Mouse (Mus musculus): ENCODE results near the gene Asic2. TPM values are rescaled to one million over a fixed set of nuclear protein-coding genes. Genes with fewer than 3 reads are reported as not detected.

The Asic2 gene
- polyA plus RNA-seq, 1 experiment = not detected

DNA sequence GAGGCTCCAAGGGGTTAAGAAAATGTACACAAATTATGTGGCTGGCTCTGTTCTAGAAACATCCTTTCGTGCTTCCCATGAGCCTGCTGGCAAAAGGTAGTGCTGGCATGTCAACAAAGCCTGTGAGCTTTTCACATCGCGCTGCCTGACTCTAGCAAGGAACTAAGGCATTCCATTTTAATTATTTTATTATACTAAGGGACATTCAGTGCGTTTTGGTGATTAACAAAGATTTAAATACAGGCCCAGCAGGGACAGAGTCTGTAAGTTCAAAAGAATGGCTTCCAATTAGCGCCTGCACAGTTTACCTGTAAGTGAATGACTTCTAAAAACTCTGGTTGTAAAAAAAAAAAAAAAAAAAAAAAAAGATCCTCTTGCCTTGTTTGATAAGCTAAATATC lies 375.5 kb downstream of the Asic2 start:
- Histone ChIP-seq H3K27ac (replicated peaks; ENCODE audit: low read depth, low read length) (no peak overlapping the region), H3K4me3 (ENCODE audit: insufficient read depth, low read depth, low read length) (no peak overlapping the region), H3K4me1 (ENCODE audit: control insufficient read depth, insufficient read depth, insufficient read length, low read length) (no peaks in the 10 kb centered on the region)

DNA sequence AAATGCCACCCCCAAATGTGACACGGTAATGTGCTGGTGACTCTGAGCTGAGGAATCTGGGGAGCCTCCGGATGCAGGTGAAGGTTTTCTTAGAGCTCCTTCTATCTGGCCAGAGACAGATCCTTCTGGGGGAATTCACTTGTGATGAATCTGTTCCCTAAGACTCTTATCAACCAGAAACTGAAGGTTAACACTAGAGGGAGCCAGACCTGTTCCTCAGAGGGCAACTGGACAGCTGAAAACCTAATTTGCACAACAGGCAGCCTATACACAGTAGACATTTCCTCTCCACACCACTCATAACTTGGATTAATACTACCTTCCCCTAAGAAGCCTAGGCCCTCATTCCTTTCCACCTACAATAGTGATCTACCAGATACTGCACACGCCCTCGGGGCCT lies 377.3 kb downstream of the Asic2 start:
- Histone ChIP-seq H3K4me3 (ENCODE audit: insufficient read depth, low read depth, low read length) (no peak overlapping the region), H3K4me1 (ENCODE audit: control insufficient read depth, insufficient read depth, insufficient read length, low read length) (no peaks in the 10 kb centered on the region), H3K27ac (replicated peaks; ENCODE audit: low read depth, low read length) (no peak overlapping the region)

DNA sequence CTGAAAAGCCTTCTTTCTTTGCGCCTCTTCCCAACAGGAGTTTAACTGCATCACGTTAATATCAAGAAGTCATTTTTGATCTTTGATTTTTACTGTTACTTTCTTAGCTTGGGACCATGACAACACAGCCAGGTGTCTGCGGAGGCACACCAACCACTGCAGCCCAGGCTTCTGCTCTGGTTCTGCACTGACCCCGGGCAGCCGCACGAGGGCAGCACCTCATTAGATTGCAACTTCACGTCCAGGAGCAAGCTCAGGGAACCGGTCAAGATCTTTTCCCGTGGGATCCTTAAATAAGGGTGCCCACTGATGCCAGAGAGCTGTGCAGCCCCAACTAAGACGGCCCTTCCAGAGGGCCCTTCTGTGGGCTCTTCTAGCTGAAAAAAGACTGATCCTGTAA lies 379.6 kb downstream of the Asic2 start:
- H3K4me3 ChIP-seq (ENCODE audit: insufficient read depth, low read depth, low read length) = no peak overlapping the region

DNA sequence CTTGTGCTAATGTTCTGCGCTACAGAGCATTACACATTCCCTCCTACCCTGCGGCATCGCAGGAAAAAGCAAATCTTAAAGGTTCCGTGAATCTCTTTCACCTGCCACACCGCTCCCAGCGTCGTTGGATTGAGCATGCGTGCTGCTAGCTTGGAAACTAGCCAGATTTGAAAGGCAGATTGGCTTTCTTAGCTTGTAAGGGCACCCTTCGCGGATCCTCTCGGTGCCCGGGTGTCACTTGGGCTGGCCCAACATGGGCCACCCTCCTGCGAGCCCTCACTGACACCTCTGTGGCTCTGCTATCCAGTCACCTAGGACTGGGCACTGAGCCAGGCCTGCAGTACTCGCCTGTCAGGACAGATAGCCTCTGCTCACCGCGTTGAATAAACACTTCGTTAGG lies 380.3 kb downstream of the Asic2 start:
- Histone ChIP-seq H3K4me3 (ENCODE audit: insufficient read depth, low read depth, low read length) (no peak overlapping the region), H3K4me1 (ENCODE audit: control insufficient read depth, insufficient read depth, insufficient read length, low read length) (no peaks in the 10 kb centered on the region), H3K27ac (replicated peaks; ENCODE audit: low read depth, low read length) (no peak overlapping the region)

More for the DNA sequence above, 379.6 kb downstream of the Asic2 start:
- Histone ChIP-seq H3K4me1 (ENCODE audit: control insufficient read depth, insufficient read depth, insufficient read length, low read length) (no peaks in the 10 kb centered on the region), H3K27ac (replicated peaks; ENCODE audit: low read depth, low read length) (no peak overlapping the region)

DNA sequence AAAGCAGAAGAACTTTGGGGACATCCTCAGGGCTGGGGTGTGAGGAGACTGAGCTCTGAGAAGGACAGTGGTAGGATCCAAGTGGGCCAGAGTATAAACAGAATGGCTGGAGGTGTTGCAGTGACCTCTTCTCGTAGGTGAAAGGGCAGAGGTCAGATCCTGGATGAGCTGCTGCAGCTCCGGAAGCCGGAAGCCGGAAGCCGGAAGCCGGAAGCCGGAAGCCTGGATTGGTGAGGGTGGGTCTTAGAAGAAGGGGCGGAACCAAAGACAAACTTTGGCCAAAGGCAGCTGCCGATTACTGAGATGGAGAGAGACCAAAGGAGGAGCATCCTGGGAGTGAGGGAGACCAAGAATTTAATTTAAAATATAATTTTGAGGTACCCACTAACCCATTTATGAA lies 381.1 kb downstream of the Asic2 start:
- no peak overlapping the region for H3K4me3 ChIP-seq (ENCODE audit: insufficient read depth, low read depth, low read length)
- no peak overlapping the region for H3K27ac ChIP-seq (replicated peaks; ENCODE audit: low read depth, low read length)

DNA sequence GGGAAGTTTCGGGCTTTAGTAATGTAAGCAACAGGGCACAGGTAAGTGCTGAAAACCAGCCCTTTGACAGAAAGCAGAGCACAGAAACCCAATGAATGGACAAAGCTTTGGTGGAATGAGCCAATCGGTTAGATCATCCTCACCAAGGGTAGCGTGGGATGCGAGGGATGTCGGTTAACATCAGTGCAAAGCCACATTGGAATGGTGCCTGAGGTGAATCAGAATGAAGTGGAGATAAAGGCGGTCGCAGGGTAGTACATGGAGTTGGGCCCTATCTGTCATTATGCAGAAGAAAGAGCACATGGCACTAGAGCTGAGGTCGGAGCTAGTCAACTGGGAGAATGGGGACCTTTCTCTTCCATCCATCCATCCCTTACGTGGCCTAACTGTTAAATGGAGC lies 383.8 kb downstream of the Asic2 start:
- no peak overlapping the region for H3K4me3 ChIP-seq (ENCODE audit: insufficient read depth, low read depth, low read length)
- no peak overlapping the region for H3K27ac ChIP-seq (replicated peaks; ENCODE audit: low read depth, low read length)
- no peaks in the 10 kb centered on the region for H3K4me1 ChIP-seq (ENCODE audit: control insufficient read depth, insufficient read depth, insufficient read length, low read length)

More for the DNA sequence above, 381.1 kb downstream of the Asic2 start:
- no peaks in the 10 kb centered on the region for H3K4me1 ChIP-seq (ENCODE audit: control insufficient read depth, insufficient read depth, insufficient read length, low read length)

DNA sequence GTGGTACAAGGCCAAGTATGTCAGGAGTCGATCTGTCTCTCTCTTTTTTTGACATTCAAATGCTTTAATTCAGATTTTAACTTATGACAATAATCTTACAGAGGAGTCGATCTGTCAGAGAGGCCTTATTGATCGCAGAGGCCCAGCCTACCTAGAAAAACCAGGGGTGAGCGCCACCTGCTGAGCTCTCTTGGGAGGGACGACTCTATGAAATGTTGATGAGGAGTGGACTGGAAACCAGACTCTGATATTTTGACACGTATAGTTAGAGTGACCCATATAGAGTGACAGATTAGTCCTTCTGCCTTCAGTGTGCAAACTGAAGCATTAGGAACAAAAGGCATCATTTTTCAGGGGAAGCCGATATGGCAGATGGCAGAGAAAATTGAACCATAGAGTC lies 385.1 kb downstream of the Asic2 start:
- H3K4me1 ChIP-seq (ENCODE audit: control insufficient read depth, insufficient read depth, insufficient read length, low read length) = no peaks in the 10 kb centered on the region
- H3K27ac ChIP-seq (replicated peaks; ENCODE audit: low read depth, low read length) = no peak overlapping the region
- no peak overlapping the region for H3K4me3 ChIP-seq (ENCODE audit: insufficient read depth, low read depth, low read length)

DNA sequence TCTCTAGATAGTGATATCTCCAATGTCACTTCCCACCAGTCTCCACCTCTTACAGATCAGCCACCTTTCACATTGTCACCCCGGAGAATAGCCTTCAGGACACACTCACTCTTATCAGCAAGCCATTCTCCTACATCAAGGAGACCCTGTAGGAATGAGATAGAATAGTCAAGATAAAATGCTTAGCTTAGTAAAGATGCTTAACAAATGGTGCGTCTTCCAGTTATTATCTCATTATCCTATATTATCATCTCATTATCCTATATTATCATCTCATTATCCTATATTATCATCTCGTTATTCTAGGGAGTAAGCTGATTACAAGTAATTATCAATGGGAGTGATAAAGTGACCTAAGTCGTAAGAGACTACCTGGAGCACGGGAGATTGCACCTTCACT lies 386.1 kb downstream of the Asic2 start:
- H3K4me3 ChIP-seq (ENCODE audit: insufficient read depth, low read depth, low read length) = no peak overlapping the region
- H3K4me1 ChIP-seq (ENCODE audit: control insufficient read depth, insufficient read depth, insufficient read length, low read length) = no peaks in the 10 kb centered on the region
- H3K27ac ChIP-seq (replicated peaks; ENCODE audit: low read depth, low read length) = no peak overlapping the region

DNA sequence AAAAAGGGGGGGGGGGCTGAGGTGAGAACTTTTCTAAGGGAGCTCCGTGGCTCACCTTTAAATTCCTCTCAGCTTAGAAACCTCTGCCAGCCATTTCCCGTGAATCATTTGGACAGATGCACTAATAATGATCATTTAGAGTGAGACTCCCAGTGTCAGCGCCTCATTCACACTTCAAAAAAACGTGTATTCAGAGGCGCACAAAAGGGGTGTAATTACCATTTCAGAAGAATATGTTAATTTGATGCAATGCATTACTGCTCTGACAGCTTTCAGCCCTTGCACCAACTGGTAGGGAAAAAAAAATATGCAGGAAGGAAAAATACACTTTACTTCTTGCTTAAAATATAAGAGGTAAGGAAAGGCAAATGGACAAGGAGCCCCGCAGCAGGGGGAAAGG lies 388.5 kb downstream of the Asic2 start:
- no peak overlapping the region for H3K27ac ChIP-seq (replicated peaks; ENCODE audit: low read depth, low read length)
- H3K4me3 ChIP-seq (ENCODE audit: insufficient read depth, low read depth, low read length) = no peak overlapping the region
- no peaks in the 10 kb centered on the region for H3K4me1 ChIP-seq (ENCODE audit: control insufficient read depth, insufficient read depth, insufficient read length, low read length)

DNA sequence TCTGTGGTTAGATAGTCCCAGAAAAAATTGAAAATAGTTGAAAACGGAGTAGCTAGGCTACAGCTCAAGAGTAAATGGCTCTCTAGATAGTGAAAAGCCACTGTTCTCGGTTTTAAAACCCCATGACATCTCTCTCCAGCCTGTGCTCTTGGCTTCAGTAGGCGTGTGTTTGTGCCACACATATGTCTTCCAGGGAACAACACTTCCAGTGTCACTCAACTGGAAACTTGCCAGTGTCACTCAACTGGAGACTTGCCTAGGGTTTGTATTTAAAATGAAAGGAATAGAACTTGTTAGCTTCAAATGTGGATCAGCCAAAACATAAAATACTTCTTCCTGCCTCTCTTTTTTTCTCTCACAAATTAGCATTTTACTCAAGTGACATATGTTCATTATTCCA lies 397.9 kb downstream of the Asic2 start:
- H3K27ac ChIP-seq (replicated peaks; ENCODE audit: low read depth, low read length) = no peak overlapping the region
- H3K4me3 ChIP-seq (ENCODE audit: insufficient read depth, low read depth, low read length) = no peak overlapping the region
- H3K4me1 ChIP-seq (ENCODE audit: control insufficient read depth, insufficient read depth, insufficient read length, low read length) = no peaks in the 10 kb centered on the region

DNA sequence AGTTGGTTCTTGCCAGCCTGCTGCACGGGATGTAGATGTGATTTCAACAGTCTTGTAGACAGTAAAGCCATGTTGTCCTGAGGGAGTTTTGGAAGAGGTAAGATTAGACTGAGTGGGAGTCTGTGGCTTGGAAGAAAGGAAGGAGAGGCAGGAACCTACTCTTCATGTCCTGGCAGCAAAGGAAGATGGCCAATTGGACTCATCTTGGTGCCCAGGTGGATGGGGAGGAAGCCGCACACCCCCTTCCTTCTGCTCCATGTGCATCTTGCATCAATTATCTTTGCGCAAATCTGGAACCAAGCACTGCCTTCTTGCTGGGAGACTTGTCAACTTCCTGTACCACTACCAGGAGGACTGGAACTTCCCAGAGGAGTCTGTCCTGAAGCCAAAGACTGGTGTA lies 403.4 kb downstream of the Asic2 start:
- Histone ChIP-seq H3K4me1 (ENCODE audit: control insufficient read depth, insufficient read depth, insufficient read length, low read length) (no peaks in the 10 kb centered on the region), H3K4me3 (ENCODE audit: insufficient read depth, low read depth, low read length) (no peak overlapping the region), H3K27ac (replicated peaks; ENCODE audit: low read depth, low read length) (no peak overlapping the region)

DNA sequence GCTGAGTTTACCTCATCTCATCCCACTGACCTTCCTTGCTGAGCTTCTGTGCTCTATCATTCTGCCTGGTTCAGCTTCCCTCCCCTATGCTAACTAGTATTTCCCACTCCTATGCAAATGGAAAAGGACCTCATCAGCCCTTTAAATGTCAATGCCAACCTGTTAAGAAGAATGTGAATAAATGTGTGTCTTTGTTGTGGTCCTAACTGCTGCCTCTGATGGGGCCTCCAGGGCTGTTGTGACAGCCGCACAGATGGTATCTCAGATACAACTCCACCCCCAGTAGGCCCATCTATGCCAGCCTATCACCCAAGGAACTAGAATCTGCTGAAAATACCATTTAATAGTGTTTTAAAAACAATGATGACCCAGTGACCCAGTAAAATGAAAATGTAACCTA lies 407.9 kb downstream of the Asic2 start:
- H3K4me3 ChIP-seq (ENCODE audit: insufficient read depth, low read depth, low read length) = no peak overlapping the region
- no peak overlapping the region for H3K27ac ChIP-seq (replicated peaks; ENCODE audit: low read depth, low read length)
- H3K4me1 ChIP-seq (ENCODE audit: control insufficient read depth, insufficient read depth, insufficient read length, low read length) = no peaks in the 10 kb centered on the region

DNA sequence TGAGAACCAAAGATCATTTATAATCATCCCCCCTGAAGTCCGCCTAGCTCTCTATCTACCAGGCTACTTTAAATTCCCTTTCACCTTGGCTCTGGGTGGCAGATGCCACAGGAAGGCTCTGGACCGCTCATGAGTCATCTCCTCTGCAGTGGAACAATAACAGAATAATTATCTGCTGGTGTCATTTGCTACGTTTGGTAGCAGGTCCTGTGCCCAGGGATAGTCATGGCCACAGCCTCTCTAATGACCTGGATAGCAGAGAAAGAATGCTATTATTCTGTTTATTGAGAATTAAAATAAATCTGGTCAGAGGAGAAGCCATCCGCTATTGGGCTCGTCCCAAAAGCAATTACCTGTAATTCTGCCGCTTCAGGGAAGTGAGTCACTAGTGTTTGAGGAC lies 425.1 kb downstream of the Asic2 start:
- no peak overlapping the region for H3K4me3 ChIP-seq (ENCODE audit: insufficient read depth, low read depth, low read length)
- no peaks in the 10 kb centered on the region for H3K4me1 ChIP-seq (ENCODE audit: control insufficient read depth, insufficient read depth, insufficient read length, low read length)
- H3K27ac ChIP-seq (replicated peaks; ENCODE audit: low read depth, low read length) = no peak overlapping the region

DNA sequence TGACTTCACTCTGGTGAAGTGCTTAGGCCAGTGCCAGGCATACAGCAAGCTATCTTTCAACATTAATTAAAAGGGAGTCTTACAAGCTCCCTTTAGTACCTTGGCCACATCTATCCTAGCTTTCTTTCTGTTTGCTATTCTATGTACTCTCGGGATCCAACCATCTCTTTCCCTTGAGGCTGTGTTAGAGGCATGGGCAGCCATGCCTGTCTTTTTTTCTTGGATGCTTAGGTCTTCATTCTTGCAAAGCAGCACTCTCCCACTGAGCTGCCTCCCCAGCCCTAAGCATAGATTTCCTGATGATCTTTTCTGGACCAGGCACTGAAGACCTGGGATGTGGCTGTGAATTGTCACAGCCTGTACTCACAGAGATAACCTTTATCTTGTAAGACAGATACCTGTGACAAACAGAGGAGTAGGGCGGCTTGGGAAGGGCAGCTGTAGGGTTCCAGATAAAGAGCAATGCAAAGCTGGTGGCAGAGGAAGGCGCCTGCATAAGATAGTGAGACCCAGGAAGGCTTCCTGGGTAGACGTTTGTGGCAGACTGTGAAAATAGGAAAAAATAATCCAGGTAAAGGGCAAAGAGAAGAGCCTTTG lies 433.0 kb downstream of the Asic2 start:
- H3K4me1 ChIP-seq (ENCODE audit: control insufficient read depth, insufficient read depth, insufficient read length, low read length) = no peaks in the 10 kb centered on the region
- H3K4me3 ChIP-seq (ENCODE audit: insufficient read depth, low read depth, low read length) = no peak overlapping the region
- H3K27ac ChIP-seq (replicated peaks; ENCODE audit: low read depth, low read length) = no peak overlapping the region

DNA sequence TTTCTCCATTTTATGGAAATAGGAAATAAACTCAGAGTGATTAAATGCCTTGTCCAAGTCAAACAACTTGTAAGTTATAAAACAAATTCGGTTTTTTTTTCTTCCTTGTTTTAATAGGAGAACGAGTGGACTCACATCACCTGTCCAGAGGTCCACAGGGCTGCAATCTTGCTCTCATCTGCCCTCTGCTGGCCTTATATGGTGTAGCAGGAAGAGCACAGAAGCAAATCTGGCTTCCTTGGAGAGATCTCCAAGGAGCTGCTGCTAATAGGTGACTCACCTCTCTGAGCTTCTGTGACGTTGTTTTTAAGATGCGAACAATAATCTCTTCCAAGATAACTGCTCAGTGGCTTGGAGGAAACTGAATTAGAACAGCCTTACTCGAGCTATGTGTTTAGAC lies 433.6 kb downstream of the Asic2 start:
- no peak overlapping the region for H3K27ac ChIP-seq (replicated peaks; ENCODE audit: low read depth, low read length)
- no peak overlapping the region for H3K4me3 ChIP-seq (ENCODE audit: insufficient read depth, low read depth, low read length)
- no peaks in the 10 kb centered on the region for H3K4me1 ChIP-seq (ENCODE audit: control insufficient read depth, insufficient read depth, insufficient read length, low read length)

DNA sequence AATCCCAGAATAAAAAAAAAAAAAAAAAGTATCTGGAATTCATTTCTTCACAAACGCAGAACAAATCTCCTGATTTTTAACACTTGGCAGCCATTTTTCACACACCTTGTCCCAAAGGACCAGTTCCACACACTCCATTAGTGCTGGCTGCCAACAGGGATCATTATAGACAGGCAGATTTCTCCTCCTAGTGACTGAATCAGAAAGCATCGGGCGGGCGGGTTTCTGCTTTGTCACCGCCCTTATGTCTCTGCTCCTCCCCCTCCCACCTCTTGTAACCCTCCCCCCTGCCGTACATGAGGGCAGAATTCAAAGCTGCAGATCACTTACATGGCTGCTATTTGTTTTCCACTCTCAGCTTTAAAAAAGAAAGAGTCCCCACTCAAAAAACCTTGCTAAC lies 436.4 kb downstream of the Asic2 start:
- H3K4me3 ChIP-seq (ENCODE audit: insufficient read depth, low read depth, low read length) = no peak overlapping the region
- no peaks in the 10 kb centered on the region for H3K4me1 ChIP-seq (ENCODE audit: control insufficient read depth, insufficient read depth, insufficient read length, low read length)
- no peak overlapping the region for H3K27ac ChIP-seq (replicated peaks; ENCODE audit: low read depth, low read length)

DNA sequence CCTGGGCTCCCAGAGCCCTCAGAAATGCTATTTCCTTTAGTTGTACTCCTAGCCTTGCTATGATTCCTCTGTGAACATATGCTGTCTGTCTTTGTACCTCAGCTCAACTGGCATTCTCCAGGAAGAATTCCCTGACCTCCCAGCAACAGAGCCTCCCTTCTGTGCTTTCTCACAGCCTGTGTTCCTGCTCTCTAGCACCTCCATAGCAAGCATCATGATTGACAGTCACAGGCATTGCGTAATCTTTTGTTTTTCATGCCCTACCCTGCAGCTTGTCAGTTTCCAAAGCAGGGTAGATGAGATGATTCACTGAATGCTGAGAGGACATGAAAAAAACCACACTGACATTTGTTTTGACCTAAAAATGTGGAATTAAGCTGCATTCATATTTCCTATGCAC lies 445.3 kb downstream of the Asic2 start:
- Histone ChIP-seq H3K4me3 (ENCODE audit: insufficient read depth, low read depth, low read length) (no peak overlapping the region), H3K4me1 (ENCODE audit: control insufficient read depth, insufficient read depth, insufficient read length, low read length) (no peaks in the 10 kb centered on the region), H3K27ac (replicated peaks; ENCODE audit: low read depth, low read length) (no peak overlapping the region)

Data from brown adipose tissue, adult 24 weeks (tissue).